Mouse (Mus musculus) liver, postnatal 0 days (tissue): ENCODE measurements around the gene Ech1. TPM values are rescaled to one million over a fixed set of nuclear protein-coding genes. Genes with fewer than 3 reads are reported as not detected.
A peak's percentile ranks its signal among the peaks of the same experiment; 100 is the strongest.

ENCODE experiments used
- ATAC-seq: fragments of 200-750 bp; cut with Nextera tagmentation; 2 replicates; pipeline ENCODE4 v1.8.0; 2017; ENCODE audit warnings: mild to moderate bottlenecking, moderate library complexity
- DNase-seq: peaks from one replicate; pipeline ENCODE4 v3.0.0-alpha.2; 2016
- H3K27ac ChIP-seq: fragments of 300-500 bp; sonication (generic); 2 replicates; pipeline ENCODE4 v1.5.1; 2014; ENCODE audit warnings: antibody characterized with exemption, moderate library complexity, mild to moderate bottlenecking, low read depth
- H3K27me3 ChIP-seq: fragments of 300-500 bp; sonication (generic); 2 replicates; pipeline ENCODE4 v1.6.1; 2014; ENCODE audit warnings: low read length, control low read depth, mixed read lengths; ENCODE audit not compliant: insufficient read depth
- H3K36me3 ChIP-seq: fragments of 300-500 bp; sonication (generic); replicated peaks from 2 replicates; pipeline ENCODE4 v1.6.1; 2014; ENCODE audit warnings: mild to moderate bottlenecking, control low read depth, low read length, moderate library complexity, mixed read lengths; ENCODE audit not compliant: insufficient read depth
- H3K4me1 ChIP-seq: fragments of 300-500 bp; sonication (generic); 2 replicates; pipeline ENCODE4 v1.6.1; 2014; ENCODE audit warnings: antibody characterized with exemption, mild to moderate bottlenecking, control low read depth; ENCODE audit not compliant: insufficient read depth
- H3K4me2 ChIP-seq: fragments of 300-500 bp; sonication (generic); 2 replicates; pipeline ENCODE4 v1.6.1; 2014; ENCODE audit warnings: low read depth, mild to moderate bottlenecking, low read length, moderate library complexity, mixed read lengths
- H3K4me3 ChIP-seq: fragments of 300-500 bp; sonication (generic); 2 replicates; pipeline ENCODE4 v1.5.1; 2014; ENCODE audit warnings: low read depth, low read length
- H3K9ac ChIP-seq: fragments of 300-500 bp; sonication (generic); replicated peaks from 2 replicates; pipeline ENCODE4 v1.6.1; 2014; ENCODE audit warnings: mild to moderate bottlenecking, moderate library complexity
- H3K9me3 ChIP-seq: fragments of 300-500 bp; sonication (generic); 2 replicates; pipeline ENCODE4 v1.6.1; 2016; ENCODE audit warnings: mild to moderate bottlenecking, control low read depth, low read length, mixed read lengths
- CTCF ChIP-seq: sonication (generic); IDR thresholded peaks from 2 replicates; pipeline ENCODE4 v1.5.1; 2016; ENCODE audit warnings: antibody characterized with exemption, low read depth
- EP300 ChIP-seq: IDR thresholded peaks from 2 replicates; pipeline ENCODE4 v1.6.1; 2016; ENCODE audit warnings: antibody characterized with exemption, low read depth, mild to moderate bottlenecking
- WGBS: fragments of 180-500 bp; shearing (Covaris S2); extraction: QIAGEN DNeasy Blood & Tissue Kit; methylation state at CpG from one replicate; pipeline ENCODE4 v1.1.7; 2014; ENCODE audit not compliant: insufficient replicate concordance; 5-methylcytosine and 5-hydroxymethylcytosine counted together
- polyA plus RNA-seq: library from polyadenylated mRNA; unstranded; fragments of >200 nt; fragmentation: Nextera tagmentation; extraction: Ambion mirVana; gene quantifications from 2 replicates; pipeline ENCODE4 v1.2.1, GENCODE M21; 2015

The Ech1 gene
- polyA plus RNA-seq, 1 experiment from 2014 or later, result 566 TPM

- ATAC-seq, result peak; percentile 58
- H3K27ac ChIP-seq, result no peak overlapping the region; the same call in 1 of the 2 replicates
- 0 out of 2 replicates have a peak, but pooled peaks cover 2% of the 10 kb centered on the region for H3K36me3 ChIP-seq
- no peak overlapping the region for H3K9ac ChIP-seq
- H3K9me3 ChIP-seq, result no peaks in the 10 kb centered on the region
- no peaks in the 10 kb centered on the region for H3K27me3 ChIP-seq
- no peak overlapping the region for H3K4me3 ChIP-seq
- WGBS, result 58% methylated on average over 3 of the region's 3 CpGs
- TF ChIP-seq CTCF (no peak), EP300 (no peak)
- no peak overlapping the region for H3K4me2 ChIP-seq
- no peak for DNase-seq
- H3K4me1 ChIP-seq, result peaks cover 26% of the 10 kb centered on the region
These were observed 23.6 kb upstream of the Ech1 start for GRCm38 (mm10) chr7:28801451-28801850.

- WGBS, result 49% methylated on average over 10 of the region's 10 CpGs
- Histone ChIP-seq H3K9me3 (no peaks in the 10 kb centered on the region), H3K4me2 (0 out of 2 replicates have a peak overlapping the region, but pooled peaks have one; percentile 45), H3K4me3 (no peak overlapping the region), H3K27me3 (no peaks in the 10 kb centered on the region), H3K36me3 (0 out of 2 replicates have a peak, but pooled peaks cover 2% of the 10 kb centered on the region), H3K27ac (peak overlapping the region; percentile 87), H3K9ac (no peak overlapping the region), H3K4me1 (peaks cover 23% of the 10 kb centered on the region)
- DNase-seq (no peak), ATAC-seq (no peak)
- TF ChIP-seq CTCF (no peak), EP300 (no peak)
These were observed 22.9 kb upstream of the Ech1 start for GRCm38 (mm10) chr7:28801901-28802670.

GRCm38 (mm10) chr7:28802846-28803588 is 22.0 kb upstream of the Ech1 start:
- WGBS, result 15% methylated on average over 10 of the region's 10 CpGs
- Histone ChIP-seq H3K4me2 (peak overlapping the region; percentile 45), H3K9ac (no peak overlapping the region; the same call in 1 of the 2 replicates), H3K36me3 (0 out of 2 replicates have a peak, but pooled peaks cover 2% of the 10 kb centered on the region), H3K9me3 (no peaks in the 10 kb centered on the region), H3K27ac (peak overlapping the region; percentile 87), H3K4me1 (peaks cover 29% of the 10 kb centered on the region), H3K4me3 (no peak overlapping the region), H3K27me3 (no peaks in the 10 kb centered on the region)
- DNase-seq, result peak; percentile 55
- TF ChIP-seq CTCF, result no peak
- no peak for TF ChIP-seq EP300
- peak; percentile 35 for ATAC-seq

GRCm38 (mm10) chr7:28803756-28804155 is 21.3 kb upstream of the Ech1 start:
- Histone ChIP-seq H3K4me1 (peaks cover 34% of the 10 kb centered on the region), H3K4me2 (no peak overlapping the region)
- no peak for TF ChIP-seq CTCF
- TF ChIP-seq EP300, result no peak

GRCm38 (mm10) chr7:28806869-28807268 is 18.1 kb upstream of the Ech1 start:
- WGBS, result 64% methylated on average over 4 of the region's 4 CpGs
- DNase-seq, result peak; percentile 63

More at GRCm38 (mm10) chr7:28803756-28804155, 21.3 kb upstream of the Ech1 start:
- H3K9me3 ChIP-seq, result no peaks in the 10 kb centered on the region
- no peak overlapping the region for H3K9ac ChIP-seq
- no peaks in the 10 kb centered on the region for H3K27me3 ChIP-seq
- ATAC-seq (no peak), DNase-seq (no peak)
- 0 out of 2 replicates have a peak, but pooled peaks cover 2% of the 10 kb centered on the region for H3K36me3 ChIP-seq
- H3K4me3 ChIP-seq, result no peak overlapping the region
- H3K27ac ChIP-seq, result peak overlapping the region; percentile 87
- WGBS, result 29% methylated on average over 4 of the region's 4 CpGs

GRCm38 (mm10) chr7:28807641-28808220 is 17.3 kb upstream of the Ech1 start:
- Histone ChIP-seq H3K9ac (peak overlapping the region; percentile 98), H3K4me2 (peak overlapping the region; percentile 92), H3K4me3 (peak overlapping the region; percentile 89), H3K27ac (peak overlapping the region; percentile 100), H3K27me3 (no peaks in the 10 kb centered on the region), H3K4me1 (peaks cover 34% of the 10 kb centered on the region), H3K9me3 (no peaks in the 10 kb centered on the region), H3K36me3 (peaks cover under 1% of the 10 kb centered on the region)
- 53% methylated on average over 8 of the region's 8 CpGs for WGBS
- DNase-seq (no peak), ATAC-seq (no peak)
- TF ChIP-seq CTCF, result no peak
- TF ChIP-seq EP300, result no peak

More at GRCm38 (mm10) chr7:28806869-28807268, 18.1 kb upstream of the Ech1 start:
- Histone ChIP-seq H3K9me3 (no peaks in the 10 kb centered on the region), H3K4me2 (no peak overlapping the region), H3K9ac (no peak overlapping the region), H3K4me3 (no peak overlapping the region), H3K27ac (no peak overlapping the region), H3K27me3 (no peaks in the 10 kb centered on the region), H3K4me1 (peaks cover 34% of the 10 kb centered on the region), H3K36me3 (no peaks in the 10 kb centered on the region)
- TF ChIP-seq EP300, result no peak
- TF ChIP-seq CTCF, result peak; percentile 36
- no peak for ATAC-seq
